Mouse (Mus musculus) myocyte (in vitro differentiated cells): ENCODE results near the gene Gpc1.

Experiments
- MAX ChIP-seq: IDR thresholded peaks from one replicate; pipeline ENCODE4 v1.6.1; 2011; ENCODE audit warnings: low read depth, mild to moderate bottlenecking, control low read depth
- MYOD1 ChIP-seq, 3 experiments: IDR thresholded peaks; one replicate each; pipeline ENCODE4 v1.6.1; 2011; ENCODE audit warnings: control low read depth in 2 of 3, low read depth in 2 of 3, mild to moderate bottlenecking in 2 of 3, moderate library complexity in 1 of 3; ENCODE audit not compliant: insufficient read length in 2 of 3, control insufficient read depth in 1 of 3
- POLR2A ChIP-seq: IDR thresholded peaks from one replicate; pipeline ENCODE4 v1.6.1; 2011; ENCODE audit warnings: low read depth, mild to moderate bottlenecking, control low read depth, moderate library complexity; ENCODE audit not compliant: insufficient read length
- POLR2AphosphoS2 ChIP-seq: IDR thresholded peaks from one replicate; pipeline ENCODE4 v1.6.1; 2011; ENCODE audit warnings: low read depth, control low read depth; ENCODE audit not compliant: insufficient read length
- REST ChIP-seq: IDR thresholded peaks from one replicate; pipeline ENCODE4 v1.6.1; 2011; ENCODE audit warnings: mild to moderate bottlenecking, control low read depth, moderate library complexity; ENCODE audit not compliant: insufficient read depth, insufficient read length
- TCF12 ChIP-seq: IDR thresholded peaks from one replicate; pipeline ENCODE4 v1.6.1; 2011; ENCODE audit warnings: mild to moderate bottlenecking, control low read depth; ENCODE audit not compliant: poor library complexity, insufficient read depth, severe bottlenecking
- USF1 ChIP-seq: IDR thresholded peaks from one replicate; pipeline ENCODE4 v1.6.1; 2011; ENCODE audit warnings: low read depth, mild to moderate bottlenecking, control low read depth, moderate library complexity

- TF ChIP-seq MAX (no peak), USF1 (no peak), POLR2A (no peak), POLR2AphosphoS2 (no peak), MYOD1 (IDR thresholded peaks at IDR 0.05; ENCODE audit: control insufficient read depth in 1 of 3, insufficient read length in 2 of 3, low read depth in 2 of 3) (no peak), TCF12 (no peak), REST (no peak)
These were observed 21.0 kb downstream of the Gpc1 start for GRCm38 (mm10) chr1:92852450-92852849.
